Mouse (Mus musculus) left cerebral cortex, postnatal 25 days (tissue): Measurements from ENCODE around the gene Pcnp. TPM values are rescaled to one million over a fixed set of nuclear protein-coding genes. Genes with fewer than 3 reads are reported as not detected.
A peak's percentile ranks its signal among the peaks of the same experiment; 100 is the strongest.
"Not testable (repeated sequence)": the region's sequence is repeated elsewhere in the genome, so short reads cannot be mapped to it uniquely, and the experiment has no call there.

ENCODE experiments used
- DNase-seq, 2 experiments: peaks; one replicate each; pipeline ENCODE4 v3.0.0; 2022; ENCODE audit warnings: low spot score in 2 of 2, mixed read lengths in 1 of 2
- intact Hi-C: fragments of 180-260 bp; cut with DNase I; formaldehyde crosslinking; loops from one replicate; pipeline ENCODE4 v1.15.1; 2025
- microRNA-seq, 2 experiments: library from miRNA; unstranded; fragments of <30 nt; microRNA quantifications; one replicate each; pipeline ENCODE4 v1.2.0; 2022
- total RNA-seq, 2 experiments: library from RNA; stranded (reverse); gene quantifications; 2 replicates each; pipeline ENCODE4 v1.2.3; 2021

Gene Pcnp
- total RNA-seq, 2 experiments from 2014 or later = 154 to 167 TPM

DNA sequence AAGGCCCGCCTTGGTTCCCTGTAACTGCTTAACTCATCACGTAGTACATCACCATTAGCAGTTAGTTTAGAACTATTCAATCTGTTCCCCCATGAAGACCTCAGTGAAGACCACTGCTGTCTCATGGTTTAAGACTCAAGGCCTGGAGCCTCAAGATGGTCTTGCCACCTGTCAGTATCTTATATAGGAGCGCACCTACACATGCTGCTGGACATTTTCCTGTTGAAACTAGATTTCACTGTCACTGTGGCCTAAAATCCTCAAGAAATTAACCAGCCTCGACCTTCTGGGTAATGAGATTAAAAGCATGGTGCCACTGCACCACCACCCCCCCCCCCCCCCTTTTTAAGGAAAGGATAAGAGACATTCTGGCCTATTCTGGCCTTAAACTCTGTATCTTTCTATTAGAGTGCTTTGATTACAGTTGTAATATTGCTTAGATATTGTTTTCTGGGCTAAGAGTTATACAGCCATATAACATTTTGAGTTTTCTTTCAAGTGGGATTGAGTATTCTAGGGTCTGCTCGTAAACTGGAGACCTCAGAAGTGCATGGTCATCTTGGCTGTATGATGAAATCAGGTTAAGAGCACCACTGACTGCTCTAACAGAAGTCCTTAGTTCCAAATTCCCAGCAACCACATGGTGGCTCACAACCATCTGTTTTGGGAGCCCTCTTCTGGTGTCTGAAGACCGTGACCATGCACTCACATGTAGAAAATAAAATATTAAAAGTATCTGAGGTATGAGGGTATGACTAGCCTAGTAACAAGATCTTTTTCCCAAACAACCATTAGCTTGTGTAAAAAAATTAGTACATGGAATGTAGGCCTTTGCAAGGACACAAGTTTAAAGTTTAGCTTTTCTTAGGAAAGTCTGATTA lies 57.6 kb downstream of the Pcnp start:
- DNase-seq = no peak
- intact Hi-C loops = loop anchor here (5.0 kb wide), 1 partner anchor 150 kb away; no protein-coding TSS in a partner anchor

DNA sequence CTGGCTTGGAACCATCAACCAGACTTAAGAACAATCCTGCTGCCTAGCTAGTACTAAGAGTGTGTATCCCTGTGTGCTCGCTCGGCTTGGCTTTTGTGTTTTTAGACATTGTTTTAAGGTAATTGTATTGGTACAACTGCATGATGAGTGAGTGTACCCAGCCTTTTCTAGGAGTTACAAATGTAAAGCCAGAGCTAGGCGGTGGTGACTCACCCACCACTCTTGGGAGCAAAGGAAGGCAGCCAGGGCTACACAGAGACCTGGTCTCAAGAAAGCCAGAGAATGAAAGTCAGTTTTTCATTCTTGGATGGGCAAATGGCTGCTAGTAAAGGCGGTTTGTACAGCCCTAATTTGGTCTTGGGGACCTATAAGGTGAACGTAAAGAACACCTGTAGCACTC lies 59.1 kb downstream of the Pcnp start:
- DNase-seq = no peak
- intact Hi-C loops = loop anchor here (5.0 kb wide), 1 partner anchor 148 kb away; no protein-coding TSS in a partner anchor

DNA sequence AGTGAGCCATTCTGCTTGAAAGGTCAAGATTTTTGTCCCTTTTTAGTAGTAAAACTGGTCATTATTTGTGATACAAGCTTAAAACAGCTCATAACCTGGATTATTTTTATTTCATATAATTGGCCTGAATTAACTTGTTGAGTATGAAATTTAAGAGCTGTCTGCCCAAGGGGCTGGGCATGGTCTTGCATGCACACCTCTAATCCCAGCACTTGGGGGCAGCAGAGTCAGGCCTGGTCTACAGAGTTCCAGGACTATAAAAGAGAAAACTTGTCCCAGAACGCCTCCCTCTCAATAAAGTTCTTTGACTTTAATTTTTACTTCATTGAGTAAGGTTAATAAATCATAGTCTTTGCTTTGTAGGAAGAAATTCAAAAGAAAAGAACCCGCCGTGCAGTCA lies 60.4 kb downstream of the Pcnp start:
- no peak for DNase-seq
- intact Hi-C loops = loop anchor here (5.0 kb wide), 1 partner anchor 37 kb away; the partner anchor contains the start of gene Cep97

DNA sequence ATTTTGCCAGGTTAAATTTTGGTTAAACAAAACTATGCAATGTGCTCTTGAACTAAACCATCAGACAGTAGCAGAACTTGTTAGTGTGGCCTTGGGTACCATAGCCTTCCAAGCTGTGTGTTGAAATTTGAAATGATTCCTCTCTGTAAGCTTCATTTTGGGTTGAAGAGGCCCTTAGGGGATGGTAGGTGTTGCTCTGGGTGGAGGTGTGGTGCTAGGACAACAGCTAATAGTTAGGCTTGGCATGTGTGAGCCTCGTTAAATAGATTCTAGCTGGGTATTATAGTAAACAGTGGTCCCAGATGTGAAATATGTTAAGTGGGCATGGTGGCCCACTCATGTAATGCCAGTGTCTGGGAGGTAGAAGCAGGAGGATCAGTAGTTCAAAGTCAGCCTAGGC lies 62.3 kb downstream of the Pcnp start:
- DNase-seq = no peak
- intact Hi-C loops = loop anchor here (5.0 kb wide), 1 partner anchor 35 kb away; the partner anchor contains the start of gene Cep97

DNA sequence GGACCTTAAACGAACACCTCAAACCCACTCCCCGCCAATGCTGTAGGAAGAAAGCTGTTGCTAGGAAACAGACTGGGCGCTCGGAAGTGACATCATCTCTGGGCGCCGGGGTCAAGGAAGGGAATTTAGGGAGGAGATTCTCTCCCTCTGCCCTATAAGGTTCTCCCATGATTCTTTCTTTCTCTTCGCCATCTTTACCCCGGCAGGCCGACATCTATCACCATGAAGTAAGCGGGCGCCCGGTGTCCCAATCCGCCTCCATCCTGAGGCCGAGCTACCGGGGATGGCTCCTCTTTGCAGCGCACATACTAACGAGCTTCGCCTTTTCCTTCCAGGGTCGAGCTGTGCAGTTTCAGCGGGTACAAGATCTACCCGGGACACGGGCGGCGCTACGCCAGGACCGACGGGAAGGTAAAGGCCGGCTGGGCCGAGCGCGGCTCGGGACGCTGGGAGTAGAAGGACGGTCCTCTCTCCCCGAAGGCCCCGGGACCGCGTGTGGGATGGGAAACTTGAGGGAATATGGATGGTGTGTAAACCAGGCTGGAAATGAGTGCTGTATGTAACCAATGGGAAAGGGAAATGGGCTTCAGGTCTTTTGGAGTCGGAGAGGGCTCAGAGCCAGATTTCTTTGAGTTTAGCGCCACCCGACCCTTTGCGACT lies 63.2 kb downstream of the Pcnp start, which contains the start of gene Rpl24:
Rpl24 (plus strand) TSS at position 64 of the 660 bp plus-strand sequence.
- intact Hi-C loops = loop anchor here (1.0 to 5.0 kb wide), 2 partner anchors 34 to 63 kb away; partner anchors contain the start of genes Cep97 and Pcnp
- peak; percentile 95 to 98 for DNase-seq

DNA sequence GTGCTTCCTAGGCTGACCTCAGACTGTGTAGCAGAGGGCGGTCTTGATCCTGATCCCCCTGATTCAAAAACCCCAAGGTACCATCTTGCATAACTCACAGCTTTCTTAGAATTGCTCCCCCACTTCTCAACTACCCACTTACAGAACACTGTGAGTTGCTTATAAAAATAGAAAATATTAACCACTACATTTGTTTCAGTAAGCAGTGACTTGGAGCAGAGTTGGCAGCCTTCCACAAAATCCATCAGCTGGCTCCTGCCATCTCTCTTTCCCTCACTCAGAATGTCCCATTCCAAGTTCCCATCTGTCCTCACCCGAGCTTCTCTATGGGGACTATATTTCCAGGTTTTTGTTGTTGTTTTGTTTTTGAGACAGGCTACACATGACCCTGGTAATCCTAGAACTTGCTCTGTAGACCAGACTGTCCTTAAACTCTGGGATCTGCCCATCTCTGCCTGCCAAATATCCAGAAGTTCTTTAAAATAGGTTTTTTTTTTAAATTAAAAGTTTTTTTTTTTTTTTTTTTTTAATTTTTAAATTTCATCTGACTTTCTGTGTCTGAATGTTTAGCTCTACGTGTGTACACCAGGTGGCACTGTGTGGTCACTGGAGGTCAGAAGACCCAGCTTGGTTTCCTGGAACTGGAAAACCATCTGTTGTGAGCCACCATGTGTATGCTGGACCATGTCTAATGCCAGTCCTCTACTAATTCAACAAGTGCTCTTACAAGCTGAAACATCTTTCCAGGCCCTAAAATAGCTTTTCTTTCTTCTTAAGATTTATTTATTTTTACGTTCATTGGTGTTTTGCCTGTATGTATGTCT lies 65.2 kb downstream of the Pcnp start:
- intact Hi-C loops = loop anchor here (1.0 kb wide), 1 partner anchor 14 kb away; no protein-coding TSS in a partner anchor
- peak; percentile 52 to 62 for DNase-seq

DNA sequence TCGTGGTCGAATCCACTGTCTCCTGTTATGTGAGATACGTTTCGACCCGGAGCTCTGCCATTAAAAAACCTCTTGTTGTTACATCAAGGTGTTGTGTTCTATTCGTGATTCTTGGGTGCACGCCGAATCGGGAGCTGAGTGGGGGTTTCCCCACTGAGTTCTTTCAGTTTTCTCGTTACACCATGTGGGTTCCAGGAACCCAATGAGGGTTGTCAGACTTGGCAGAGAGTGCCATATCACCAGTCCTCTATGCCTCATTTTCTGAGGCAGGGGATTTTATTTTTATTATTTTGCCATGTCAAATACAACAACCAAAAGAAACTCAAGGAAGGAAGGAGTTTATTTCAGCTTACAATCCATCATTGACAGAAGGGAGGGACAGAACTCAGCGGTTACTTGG lies 66.5 kb downstream of the Pcnp start:
- intact Hi-C loops, DNase-seq: not testable (repeated sequence)

Small RNA genes within 50 kb of the gene (microRNA-seq; reads per million reads assigned to microRNA genes)
- gene Gm24047 = 0 reads per million in 2 experiments

Other genes starting within 250 kb of the Pcnp start
- 1 to 10 TPM; 2.5 to 3.2 TPM for gene Nfkbiz, start 190.8 kb downstream of the Pcnp start, total RNA-seq
- gene Nxpe3, start 134.5 kb downstream of the Pcnp start, total RNA-seq = 1 to 10 TPM; 8.9 to 9.4 TPM
- 10 to 100 TPM; 13.7 to 14.2 TPM for gene Cep97, start 94.9 kb downstream of the Pcnp start, total RNA-seq
- gene Rpl24, start 63.5 kb downstream of the Pcnp start, total RNA-seq = 100 to 1,000 TPM; 358 to 366 TPM
- gene Zbtb11, start 55.9 kb downstream of the Pcnp start, total RNA-seq = 10 to 100 TPM; 46.3 to 47.6 TPM
- gene Trmt10c, start 8.1 kb upstream of the Pcnp start, total RNA-seq = 1 to 10 TPM; 9.5 to 9.8 TPM
- 10 to 100 TPM; 41.8 to 42.5 TPM for gene Senp7, start 18.6 kb upstream of the Pcnp start, total RNA-seq
- 1 to 10 TPM in 1 of 2 experiments, under 1 TPM in 1; 0.64 to 1.3 TPM for gene Impg2, start 174.6 kb upstream of the Pcnp start, total RNA-seq